Mouse (Mus musculus) embryonic facial prominence, embryonic 13.5 days (tissue): Measurements from ENCODE around the gene Mgat1. TPM values are rescaled to one million over a fixed set of nuclear protein-coding genes. Genes with fewer than 3 reads are reported as not detected.

ENCODE experiments used
- ATAC-seq: fragments of 200-750 bp; cut with Nextera tagmentation; 2 replicates; pipeline ENCODE4 v1.8.0; 2017; ENCODE audit warnings: low read depth; ENCODE audit not compliant: insufficient number of reproducible peaks, insufficient read depth, low FRiP score, low TSS enrichment
- H3K27ac ChIP-seq: fragments of 300-500 bp; sonication (generic); 2 replicates; pipeline ENCODE4 v1.5.1; 2015; ENCODE audit warnings: moderate library complexity, mild to moderate bottlenecking, inconsistent platforms
- H3K27me3 ChIP-seq: fragments of 300-500 bp; sonication (generic); 2 replicates; pipeline ENCODE4 v1.6.1; 2015; ENCODE audit warnings: mild to moderate bottlenecking, inconsistent platforms
- H3K36me3 ChIP-seq: fragments of 300-500 bp; sonication (generic); 2 replicates; pipeline ENCODE4 v1.6.1; 2015; ENCODE audit warnings: mild to moderate bottlenecking, inconsistent platforms
- H3K4me1 ChIP-seq: fragments of 300-500 bp; sonication (generic); 2 replicates; pipeline ENCODE4 v1.6.1; 2015; ENCODE audit warnings: inconsistent platforms
- H3K4me2 ChIP-seq: fragments of 300-500 bp; sonication (generic); 2 replicates; pipeline ENCODE4 v1.6.1; 2015; ENCODE audit warnings: moderate library complexity, mild to moderate bottlenecking, inconsistent platforms
- H3K4me3 ChIP-seq: fragments of 300-500 bp; sonication (generic); 2 replicates; pipeline ENCODE4 v1.5.1; 2015; ENCODE audit warnings: mild to moderate bottlenecking, inconsistent platforms
- H3K9ac ChIP-seq: fragments of 300-500 bp; sonication (generic); 2 replicates; pipeline ENCODE4 v1.6.1; 2015; ENCODE audit warnings: mild to moderate bottlenecking, inconsistent platforms
- H3K9me3 ChIP-seq: fragments of 300-500 bp; sonication (generic); 2 replicates; pipeline ENCODE4 v1.6.1; 2016; ENCODE audit warnings: inconsistent platforms
- WGBS: fragments of 180-500 bp; shearing (Covaris S2); methylation state at CpG from one replicate; pipeline ENCODE4 v1.1.7; 2015; ENCODE audit warnings: mixed read lengths; 5-methylcytosine and 5-hydroxymethylcytosine counted together
- polyA plus RNA-seq: library from polyadenylated mRNA; unstranded; fragments of >200 nt; fragmentation: Nextera tagmentation; extraction: Ambion mirVana; gene quantifications from 2 replicates; pipeline ENCODE4 v1.2.1, GENCODE M21; 2015

The Mgat1 gene
- polyA plus RNA-seq, 1 experiment from 2014 or later, result 53.5 TPM

GRCm38 (mm10) chr11:49252048-49252447 is 8.1 kb downstream of the Mgat1 start:
- H3K27ac ChIP-seq, result no peak overlapping the region
- no peak for ATAC-seq
- no peak overlapping the region for H3K9ac ChIP-seq
- 92% methylated on average over 5 of the region's 5 CpGs for WGBS
- H3K4me3 ChIP-seq, result no peak overlapping the region
- no peaks in the 10 kb centered on the region for H3K27me3 ChIP-seq
- H3K9me3 ChIP-seq, result no peaks in the 10 kb centered on the region
- peaks cover 26% of the 10 kb centered on the region for H3K4me1 ChIP-seq
- H3K4me2 ChIP-seq, result peak overlapping the region; percentile 70
- H3K36me3 ChIP-seq, result peaks cover 35% of the 10 kb centered on the region

- WGBS, result 92% methylated on average over 6 of the region's 6 CpGs
- H3K4me2 ChIP-seq, result no peak overlapping the region
- peaks cover 26% of the 10 kb centered on the region for H3K4me1 ChIP-seq
- peaks cover 35% of the 10 kb centered on the region for H3K36me3 ChIP-seq
- H3K4me3 ChIP-seq, result no peak overlapping the region
- H3K9me3 ChIP-seq, result no peaks in the 10 kb centered on the region
- H3K27ac ChIP-seq, result no peak overlapping the region
- no peaks in the 10 kb centered on the region for H3K27me3 ChIP-seq
- H3K9ac ChIP-seq, result 0 out of 2 replicates have a peak overlapping the region, but pooled peaks have one; percentile 4
- ATAC-seq, result no peak
Measured at GRCm38 (mm10) chr11:49253035-49253434, 9.0 kb downstream of the Mgat1 start.

- no peak for ATAC-seq
- 86% methylated on average over 2 of the region's 2 CpGs for WGBS
Measured at GRCm38 (mm10) chr11:49259296-49259695, 15.3 kb downstream of the Mgat1 start.

GRCm38 (mm10) chr11:49259829-49260228 is 15.8 kb downstream of the Mgat1 start:
- Histone ChIP-seq H3K9ac (no peak overlapping the region), H3K9me3 (no peaks in the 10 kb centered on the region), H3K36me3 (peaks cover 46% of the 10 kb centered on the region), H3K4me3 (no peak overlapping the region), H3K27ac (no peak overlapping the region), H3K4me1 (no peaks in the 10 kb centered on the region), H3K27me3 (no peaks in the 10 kb centered on the region), H3K4me2 (no peak overlapping the region)
- 87% methylated on average over 1 of the region's 1 CpGs for WGBS
- no peak for ATAC-seq

More at GRCm38 (mm10) chr11:49259296-49259695, 15.3 kb downstream of the Mgat1 start:
- Histone ChIP-seq H3K9ac (no peak overlapping the region), H3K36me3 (peaks cover 49% of the 10 kb centered on the region), H3K4me1 (no peaks in the 10 kb centered on the region), H3K4me3 (no peak overlapping the region), H3K9me3 (no peaks in the 10 kb centered on the region), H3K27ac (no peak overlapping the region), H3K27me3 (no peaks in the 10 kb centered on the region), H3K4me2 (no peak overlapping the region)

- no peak for ATAC-seq
- H3K36me3 ChIP-seq, result peaks cover 48% of the 10 kb centered on the region
- no peak overlapping the region for H3K4me2 ChIP-seq
- H3K9me3 ChIP-seq, result no peaks in the 10 kb centered on the region
- no peak overlapping the region for H3K4me3 ChIP-seq
- no peaks in the 10 kb centered on the region for H3K4me1 ChIP-seq
- WGBS, result 93% methylated on average over 21 of the region's 21 CpGs
- no peak overlapping the region for H3K9ac ChIP-seq
- H3K27me3 ChIP-seq, result no peaks in the 10 kb centered on the region
- no peak overlapping the region for H3K27ac ChIP-seq
Measured at GRCm38 (mm10) chr11:49260598-49261312, 16.8 kb downstream of the Mgat1 start.

- no peaks in the 10 kb centered on the region for H3K27me3 ChIP-seq
- ATAC-seq, result no peak
- H3K36me3 ChIP-seq, result peaks cover 44% of the 10 kb centered on the region
- H3K4me1 ChIP-seq, result no peaks in the 10 kb centered on the region
- H3K9me3 ChIP-seq, result no peaks in the 10 kb centered on the region
- no peak overlapping the region for H3K27ac ChIP-seq
- no peak overlapping the region for H3K9ac ChIP-seq
- 93% methylated on average over 14 of the region's 14 CpGs for WGBS
- H3K4me3 ChIP-seq, result no peak overlapping the region
- no peak overlapping the region for H3K4me2 ChIP-seq
Measured at GRCm38 (mm10) chr11:49261313-49261855, 17.4 kb downstream of the Mgat1 start.

- no peak overlapping the region for H3K9ac ChIP-seq
- no peak overlapping the region for H3K4me2 ChIP-seq
- H3K27me3 ChIP-seq, result no peaks in the 10 kb centered on the region
- no peaks in the 10 kb centered on the region for H3K9me3 ChIP-seq
- H3K36me3 ChIP-seq, result peaks cover 44% of the 10 kb centered on the region
- WGBS, result 92% methylated on average over 5 of the region's 5 CpGs
- H3K4me1 ChIP-seq, result no peaks in the 10 kb centered on the region
- no peak overlapping the region for H3K27ac ChIP-seq
- no peak for ATAC-seq
- H3K4me3 ChIP-seq, result no peak overlapping the region
Measured at GRCm38 (mm10) chr11:49262286-49262685, 18.3 kb downstream of the Mgat1 start.

- H3K27ac ChIP-seq, result no peak overlapping the region
- peaks cover 44% of the 10 kb centered on the region for H3K36me3 ChIP-seq
- H3K4me2 ChIP-seq, result no peak overlapping the region
- no peak overlapping the region for H3K4me3 ChIP-seq
- no peaks in the 10 kb centered on the region for H3K9me3 ChIP-seq
- no peak for ATAC-seq
- no peaks in the 10 kb centered on the region for H3K4me1 ChIP-seq
- no peaks in the 10 kb centered on the region for H3K27me3 ChIP-seq
- no peak overlapping the region for H3K9ac ChIP-seq
- WGBS, result 90% methylated on average over 6 of the region's 6 CpGs
Measured at GRCm38 (mm10) chr11:49263149-49263548, 19.2 kb downstream of the Mgat1 start.

- H3K27me3 ChIP-seq, result no peaks in the 10 kb centered on the region
- no peak overlapping the region for H3K4me2 ChIP-seq
- H3K9ac ChIP-seq, result no peak overlapping the region
- H3K36me3 ChIP-seq, result peaks cover 44% of the 10 kb centered on the region
- H3K4me3 ChIP-seq, result no peak overlapping the region
- H3K4me1 ChIP-seq, result no peaks in the 10 kb centered on the region
- WGBS, result 89% methylated on average over 7 of the region's 7 CpGs
- no peak overlapping the region for H3K27ac ChIP-seq
- no peaks in the 10 kb centered on the region for H3K9me3 ChIP-seq
- no peak for ATAC-seq
Measured at GRCm38 (mm10) chr11:49264081-49264480, 20.1 kb downstream of the Mgat1 start.

GRCm38 (mm10) chr11:49264622-49265021 is 20.6 kb downstream of the Mgat1 start:
- H3K4me2 ChIP-seq, result no peak overlapping the region
- no peaks in the 10 kb centered on the region for H3K27me3 ChIP-seq
- no peaks in the 10 kb centered on the region for H3K9me3 ChIP-seq
- no peak overlapping the region for H3K4me3 ChIP-seq
- no peaks in the 10 kb centered on the region for H3K4me1 ChIP-seq
- H3K36me3 ChIP-seq, result peaks cover 44% of the 10 kb centered on the region
- no peak overlapping the region for H3K27ac ChIP-seq
- H3K9ac ChIP-seq, result no peak overlapping the region
- ATAC-seq, result no peak
- WGBS, result 71% methylated on average over 11 of the region's 11 CpGs

- Histone ChIP-seq H3K36me3 (peaks cover 43% of the 10 kb centered on the region), H3K9me3 (no peaks in the 10 kb centered on the region), H3K9ac (no peak overlapping the region), H3K4me3 (no peak overlapping the region), H3K27me3 (no peaks in the 10 kb centered on the region), H3K4me2 (no peak overlapping the region), H3K27ac (no peak overlapping the region), H3K4me1 (no peaks in the 10 kb centered on the region)
- no peak for ATAC-seq
- WGBS, result 88% methylated on average over 8 of the region's 8 CpGs
Measured at GRCm38 (mm10) chr11:49265101-49265500, 21.1 kb downstream of the Mgat1 start.

- Histone ChIP-seq H3K9me3 (no peaks in the 10 kb centered on the region), H3K4me3 (no peak overlapping the region), H3K27ac (no peak overlapping the region), H3K27me3 (no peaks in the 10 kb centered on the region), H3K4me2 (no peak overlapping the region), H3K4me1 (no peaks in the 10 kb centered on the region), H3K9ac (no peak overlapping the region), H3K36me3 (peaks cover 28% of the 10 kb centered on the region)
- WGBS, result 79% methylated on average over 6 of the region's 6 CpGs
- ATAC-seq, result no peak
Measured at GRCm38 (mm10) chr11:49266671-49267070, 22.7 kb downstream of the Mgat1 start.
